Mouse (Mus musculus) heart, adult 2 months (tissue): ENCODE measurements around the gene Gprin1.

Source experiments
- CTCF ChIP-seq: fragments of 200-600 bp; IDR thresholded peaks from 2 replicates; pipeline ENCODE4 v1.8.1; 2022; ENCODE audit warnings: antibody characterized with exemption, mild to moderate bottlenecking, moderate library complexity
- EP300 ChIP-seq: fragments of 200-500 bp; IDR thresholded peaks from 2 replicates; pipeline ENCODE4 v1.6.1; 2011; ENCODE audit warnings: low read depth, low read length, control low read depth; ENCODE audit not compliant: insufficient read depth
- POLR2A ChIP-seq: fragments of 200-500 bp; IDR thresholded peaks from 2 replicates; pipeline ENCODE4 v1.6.1; 2011; ENCODE audit warnings: mild to moderate bottlenecking, low read depth, low read length, control low read depth; ENCODE audit not compliant: insufficient read depth

DNA sequence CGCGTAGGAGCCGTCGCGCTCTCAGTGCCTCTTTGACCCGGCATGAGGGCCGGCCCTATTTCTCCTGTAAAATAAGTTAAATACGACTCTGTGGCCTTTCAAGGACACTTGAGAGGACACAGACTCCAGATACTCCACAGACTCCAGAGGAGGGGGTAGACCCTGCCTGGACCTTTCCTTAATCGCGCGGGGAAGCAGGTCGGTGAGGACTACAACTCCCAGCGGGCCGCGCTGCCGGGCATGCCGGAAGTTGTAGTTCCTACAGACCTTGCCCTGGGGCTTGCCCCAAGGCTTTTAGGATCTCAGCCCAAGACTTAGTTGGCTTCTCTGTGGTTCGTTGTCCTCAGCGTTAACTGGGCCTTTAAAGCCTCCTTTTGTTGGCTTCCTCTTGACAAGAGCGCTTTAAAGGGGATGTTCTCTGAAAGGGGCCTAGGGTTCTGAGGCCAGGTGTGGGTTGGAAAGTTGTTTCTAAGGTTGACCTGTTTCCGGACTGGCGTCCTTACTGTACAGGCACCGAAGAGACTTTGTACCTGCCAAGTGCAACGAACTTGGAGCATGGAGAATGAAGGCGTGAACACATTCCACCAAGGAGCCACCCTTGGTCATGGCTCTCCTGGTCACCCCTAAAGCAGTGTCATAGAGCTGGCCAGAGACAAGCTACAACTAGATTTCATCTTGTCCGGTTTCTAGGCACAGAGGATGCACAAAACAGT lies 55.2 kb downstream of the Gprin1 start:
- no peak for TF ChIP-seq CTCF
- TF ChIP-seq POLR2A = peak; percentile 54; the same call in 1 of the 2 replicates
- TF ChIP-seq EP300 = no peak
